Mouse (Mus musculus): ENCODE data around the gene Krt33b. TPM values are rescaled to one million over a fixed set of nuclear protein-coding genes. Genes with fewer than 3 reads are reported as not detected.
A peak's percentile ranks its signal among the peaks of the same experiment; 100 is the strongest.

Krt33b gene
- polyA plus RNA-seq, 1 experiment from 2014 or later: 0.30 TPM

- Histone ChIP-seq H3K4me3 (replicated peaks; ENCODE audit: low read length) (no peak overlapping the region), H3K27ac (ENCODE audit: low read length) (no peak overlapping the region), H3K4me2 (ENCODE audit: low read depth, low read length) (no peak overlapping the region), H3K9me3 (replicated peaks; ENCODE audit: control insufficient read depth, low read length) (no peaks in the 10 kb centered on the region), H3K36me3 (ENCODE audit: control insufficient read depth, insufficient read depth, low read length) (no peaks in the 10 kb centered on the region), H3K4me1 (ENCODE audit: control insufficient read depth, insufficient read depth, low read length) (no peaks in the 10 kb centered on the region), H3K9ac (ENCODE audit: low read length) (no peak overlapping the region), H3K27me3 (ENCODE audit: control insufficient read depth, insufficient read depth, low read length) (no peaks in the 10 kb centered on the region)
- 65% methylated on average over 6 of the region's 6 CpGs for WGBS
- no peak for ATAC-seq (ENCODE audit: insufficient read depth, low FRiP score)
Observed at GRCm38 (mm10) chr11:100046303-100046866, 16.7 kb upstream of the Krt33b start.

DNA sequence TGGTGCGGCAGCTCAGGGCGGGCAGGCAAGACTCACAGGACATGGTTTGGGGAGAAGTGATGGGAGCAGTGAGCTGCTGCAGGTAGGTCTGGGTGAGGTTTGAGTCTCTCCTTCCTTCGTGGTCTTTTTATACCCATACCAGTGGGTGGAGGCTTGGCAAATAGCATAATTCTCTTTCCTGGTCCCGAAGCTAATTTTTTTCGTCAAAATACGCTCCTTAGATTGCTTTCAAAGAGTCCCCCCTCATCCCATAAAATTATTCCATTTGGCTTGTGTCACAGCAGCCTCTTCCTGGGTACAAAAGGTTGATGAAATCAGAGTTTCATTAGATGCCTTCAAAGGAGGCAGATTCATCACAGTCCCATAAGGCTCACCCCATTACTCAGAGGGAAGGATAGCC is 11.8 kb upstream of the Krt33b start, which contains the start of gene Krt34:
Gene Krt34, minus strand, starts transcription at position 101 of the 400 bp plus-strand sequence.
- Histone ChIP-seq H3K36me3 (ENCODE audit: control insufficient read depth, insufficient read depth, low read length) (no peaks in the 10 kb centered on the region), H3K4me1 (ENCODE audit: control insufficient read depth, insufficient read depth, low read length) (no peaks in the 10 kb centered on the region), H3K9ac (ENCODE audit: low read length) (no peak within 1 kb of the TSS), H3K27ac (ENCODE audit: low read length) (no peak within 1 kb of the TSS), H3K27me3 (ENCODE audit: control insufficient read depth, insufficient read depth, low read length) (no peaks in the 10 kb centered on the region), H3K4me2 (ENCODE audit: low read depth, low read length) (no peak within 1 kb of the TSS), H3K4me3 (replicated peaks; ENCODE audit: low read length) (no peak within 1 kb of the TSS), H3K9me3 (replicated peaks; ENCODE audit: control insufficient read depth, low read length) (no peaks in the 10 kb centered on the region)
- no peak for ATAC-seq (ENCODE audit: insufficient read depth, low FRiP score)
- 88% methylated on average over 6 of the region's 6 CpGs for WGBS

DNA sequence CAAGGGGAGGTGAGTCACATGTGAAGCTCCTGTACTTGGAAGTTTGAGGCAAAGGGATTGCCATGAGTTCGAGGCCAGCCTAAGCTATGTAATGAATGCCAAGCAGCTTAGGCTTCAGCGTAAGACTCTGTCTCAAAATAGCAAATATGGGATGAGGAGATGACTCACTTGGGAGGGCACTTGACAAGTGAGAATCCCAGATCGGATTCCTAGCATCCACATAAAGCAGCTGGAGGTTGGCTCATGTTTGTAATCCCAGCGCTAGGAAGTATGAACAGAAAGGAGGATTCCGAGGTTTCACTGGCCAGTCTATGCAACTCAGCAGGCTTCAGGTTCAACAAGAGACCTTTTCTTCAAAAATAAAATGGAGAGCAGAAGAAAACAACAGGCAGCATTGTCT is 8.2 kb downstream of the Krt33b start:
- Histone ChIP-seq H3K9ac (ENCODE audit: low read length) (no peak overlapping the region), H3K36me3 (ENCODE audit: control insufficient read depth, insufficient read depth, low read length) (no peaks in the 10 kb centered on the region), H3K4me2 (ENCODE audit: low read depth, low read length) (no peak overlapping the region), H3K4me3 (replicated peaks; ENCODE audit: low read length) (no peak overlapping the region), H3K27me3 (ENCODE audit: control insufficient read depth, insufficient read depth, low read length) (no peaks in the 10 kb centered on the region), H3K27ac (ENCODE audit: low read length) (no peak overlapping the region), H3K9me3 (replicated peaks; ENCODE audit: control insufficient read depth, low read length) (no peaks in the 10 kb centered on the region), H3K4me1 (ENCODE audit: control insufficient read depth, insufficient read depth, low read length) (no peaks in the 10 kb centered on the region)
- ATAC-seq (ENCODE audit: insufficient read depth, low FRiP score): no peak
- whole genome bisulfite sequencing: 68% methylated on average over 5 of the region's 5 CpGs

DNA sequence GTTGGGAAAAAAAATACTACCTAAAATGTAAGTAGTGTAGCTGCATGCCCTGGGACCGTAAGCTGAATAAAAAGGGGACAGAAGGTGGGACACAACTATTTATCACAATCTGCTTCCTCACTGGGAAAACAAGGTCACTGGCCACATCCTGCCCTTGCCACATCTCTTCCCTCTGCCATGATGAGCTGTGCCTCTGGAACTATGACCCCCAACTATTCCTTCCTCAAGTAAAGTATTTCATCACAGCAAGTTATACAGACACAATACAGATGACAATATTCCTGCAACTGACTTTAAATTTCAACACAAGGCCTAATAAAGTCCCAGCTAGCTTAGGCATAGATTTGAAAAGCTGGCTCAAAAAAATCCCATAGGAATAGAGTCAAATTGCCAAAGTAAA is 10.2 kb downstream of the Krt33b start:
- no peaks in the 10 kb centered on the region for H3K36me3 ChIP-seq (ENCODE audit: control insufficient read depth, insufficient read depth, low read length)
- no peak overlapping the region for H3K9ac ChIP-seq (ENCODE audit: low read length)
- H3K4me2 ChIP-seq (ENCODE audit: low read depth, low read length): no peak overlapping the region
- 0 out of 2 replicates have a peak, but pooled peaks cover 2% of the 10 kb centered on the region for H3K4me1 ChIP-seq (ENCODE audit: control insufficient read depth, insufficient read depth, low read length)
- H3K27me3 ChIP-seq (ENCODE audit: control insufficient read depth, insufficient read depth, low read length): no peaks in the 10 kb centered on the region
- ATAC-seq (ENCODE audit: insufficient read depth, low FRiP score): no peak
- H3K9me3 ChIP-seq (replicated peaks; ENCODE audit: control insufficient read depth, low read length): no peaks in the 10 kb centered on the region
- no peak overlapping the region for H3K27ac ChIP-seq (ENCODE audit: low read length)
- 68% methylated on average over 1 of the region's 1 CpGs for WGBS
- no peak overlapping the region for H3K4me3 ChIP-seq (replicated peaks; ENCODE audit: low read length)

GRCm38 (mm10) chr11:100016112-100016511 is 13.6 kb downstream of the Krt33b start, which contains the start of gene Krt33a:
TSS of gene Krt33a (minus strand) at chr11:100016212.
- H3K27ac ChIP-seq (ENCODE audit: low read length): no peak within 1 kb of the TSS
- no peak within 1 kb of the TSS for H3K4me2 ChIP-seq (ENCODE audit: low read depth, low read length)
- no peaks in the 10 kb centered on the region for H3K9me3 ChIP-seq (replicated peaks; ENCODE audit: control insufficient read depth, low read length)
- 0 out of 2 replicates have a peak, but pooled peaks cover 3% of the 10 kb centered on the region for H3K4me1 ChIP-seq (ENCODE audit: control insufficient read depth, insufficient read depth, low read length)
- H3K36me3 ChIP-seq (ENCODE audit: control insufficient read depth, insufficient read depth, low read length): no peaks in the 10 kb centered on the region
- H3K9ac ChIP-seq (ENCODE audit: low read length): no peak within 1 kb of the TSS
- no peak within 1 kb of the TSS for H3K4me3 ChIP-seq (replicated peaks; ENCODE audit: low read length)
- 65% methylated on average over 4 of the region's 4 CpGs for WGBS
- ATAC-seq (ENCODE audit: insufficient read depth, low FRiP score): no peak
- no peaks in the 10 kb centered on the region for H3K27me3 ChIP-seq (ENCODE audit: control insufficient read depth, insufficient read depth, low read length)

DNA sequence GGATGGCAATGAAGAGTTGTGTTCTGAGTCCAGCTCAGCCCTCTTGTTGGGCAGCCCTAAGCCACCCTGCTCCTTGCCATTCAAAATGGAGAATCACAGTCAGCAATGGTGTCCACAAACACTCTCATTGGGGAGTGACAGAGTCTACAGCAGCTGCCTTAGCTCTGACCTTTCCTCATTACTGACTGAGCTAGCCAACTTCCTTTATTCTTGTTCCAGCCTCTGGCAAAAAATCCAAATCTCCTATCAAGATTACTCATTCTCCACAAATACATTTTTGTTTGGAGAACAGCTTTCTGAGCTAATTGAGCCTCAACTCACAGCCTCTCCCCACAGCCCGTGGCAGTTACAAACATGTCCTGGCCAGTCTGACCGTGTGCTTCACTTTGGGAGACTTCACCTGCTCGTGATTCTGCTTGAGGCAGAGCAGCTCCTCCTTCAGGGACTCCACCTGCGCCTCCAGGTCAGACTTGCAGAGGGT is 15.9 kb downstream of the Krt33b start:
- Histone ChIP-seq H3K27me3 (ENCODE audit: control insufficient read depth, insufficient read depth, low read length) (no peaks in the 10 kb centered on the region), H3K4me3 (replicated peaks; ENCODE audit: low read length) (no peak overlapping the region), H3K27ac (ENCODE audit: low read length) (peak overlapping the region; percentile 63), H3K9me3 (replicated peaks; ENCODE audit: control insufficient read depth, low read length) (no peaks in the 10 kb centered on the region), H3K4me1 (ENCODE audit: control insufficient read depth, insufficient read depth, low read length) (0 out of 2 replicates have a peak, but pooled peaks cover 3% of the 10 kb centered on the region), H3K36me3 (ENCODE audit: control insufficient read depth, insufficient read depth, low read length) (no peaks in the 10 kb centered on the region), H3K4me2 (ENCODE audit: low read depth, low read length) (no peak overlapping the region), H3K9ac (ENCODE audit: low read length) (no peak overlapping the region)
- ATAC-seq (ENCODE audit: insufficient read depth, low FRiP score): peak; percentile 72
- 49% methylated on average over 4 of the region's 4 CpGs for WGBS

DNA sequence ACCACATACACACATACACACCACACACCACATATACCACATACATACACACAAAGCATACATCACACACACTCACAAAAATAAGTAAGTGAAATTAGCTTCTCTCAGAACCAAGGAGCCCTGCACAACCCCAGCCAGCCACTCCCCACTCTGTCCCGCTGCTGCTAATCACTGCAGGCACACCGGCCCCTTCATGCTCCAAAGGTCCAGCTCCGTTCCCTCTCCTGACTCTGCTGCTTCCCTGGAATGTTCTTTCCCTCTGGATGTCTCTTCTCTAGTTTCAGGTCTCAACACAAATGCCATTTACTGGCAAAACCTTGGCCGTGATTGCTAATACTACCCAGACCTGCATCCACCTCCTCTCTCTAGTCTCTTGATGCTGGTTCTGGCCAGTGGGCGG is 19.0 kb downstream of the Krt33b start:
- Histone ChIP-seq H3K9me3 (replicated peaks; ENCODE audit: control insufficient read depth, low read length) (no peaks in the 10 kb centered on the region), H3K4me3 (replicated peaks; ENCODE audit: low read length) (no peak overlapping the region), H3K4me1 (ENCODE audit: control insufficient read depth, insufficient read depth, low read length) (0 out of 2 replicates have a peak, but pooled peaks cover 3% of the 10 kb centered on the region), H3K4me2 (ENCODE audit: low read depth, low read length) (no peak overlapping the region), H3K27ac (ENCODE audit: low read length) (no peak overlapping the region), H3K9ac (ENCODE audit: low read length) (no peak overlapping the region), H3K36me3 (ENCODE audit: control insufficient read depth, insufficient read depth, low read length) (no peaks in the 10 kb centered on the region), H3K27me3 (ENCODE audit: control insufficient read depth, insufficient read depth, low read length) (no peaks in the 10 kb centered on the region)
- ATAC-seq (ENCODE audit: insufficient read depth, low FRiP score): no peak
- WGBS: 76% methylated on average over 5 of the region's 5 CpGs

DNA sequence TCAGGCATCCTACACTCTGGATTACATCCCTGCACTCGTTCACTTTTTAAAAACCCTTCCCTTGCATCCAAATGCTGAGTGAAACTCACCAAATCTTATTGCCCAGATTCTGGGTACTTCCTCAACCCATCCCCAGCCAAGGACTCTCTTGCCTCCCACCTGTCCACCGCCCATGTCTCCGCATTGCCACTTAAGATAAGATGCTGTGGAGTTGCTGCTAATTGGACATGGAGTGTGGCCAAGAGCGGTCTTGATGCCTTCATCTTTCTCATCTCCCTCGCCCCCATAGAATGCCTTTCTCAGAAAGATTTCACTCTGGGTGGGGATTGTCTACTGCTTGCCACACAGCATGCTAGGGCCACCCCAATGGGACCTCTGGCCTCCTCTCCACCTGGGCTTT is 21.3 kb downstream of the Krt33b start:
- Histone ChIP-seq H3K9me3 (replicated peaks; ENCODE audit: control insufficient read depth, low read length) (no peaks in the 10 kb centered on the region), H3K27ac (ENCODE audit: low read length) (no peak overlapping the region), H3K27me3 (ENCODE audit: control insufficient read depth, insufficient read depth, low read length) (no peaks in the 10 kb centered on the region), H3K4me2 (ENCODE audit: low read depth, low read length) (no peak overlapping the region), H3K4me1 (ENCODE audit: control insufficient read depth, insufficient read depth, low read length) (no peaks in the 10 kb centered on the region), H3K4me3 (replicated peaks; ENCODE audit: low read length) (no peak overlapping the region), H3K9ac (ENCODE audit: low read length) (no peak overlapping the region), H3K36me3 (ENCODE audit: control insufficient read depth, insufficient read depth, low read length) (no peaks in the 10 kb centered on the region)
- no peak for ATAC-seq (ENCODE audit: insufficient read depth, low FRiP score)
- whole genome bisulfite sequencing: 83% methylated on average over 5 of the region's 5 CpGs

DNA sequence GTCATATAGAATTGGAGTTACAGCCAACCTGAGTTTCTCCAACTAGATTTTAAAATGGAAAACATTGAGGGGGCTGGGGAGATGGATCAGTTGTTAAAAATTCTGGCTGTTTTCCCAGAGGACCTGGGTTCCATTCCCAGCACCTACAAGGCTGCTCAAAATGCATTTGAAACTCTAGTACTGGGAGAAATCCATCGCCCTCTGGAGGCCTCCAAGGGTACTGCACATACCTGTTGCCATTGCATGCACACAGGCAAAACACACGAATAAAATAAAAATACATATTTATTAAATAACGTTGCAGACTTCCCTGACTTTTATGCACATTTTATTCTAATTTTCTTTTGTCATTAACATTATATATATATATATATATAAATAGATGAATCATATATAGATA is 23.0 kb downstream of the Krt33b start:
- H3K4me3 ChIP-seq (replicated peaks; ENCODE audit: low read length): no peak overlapping the region

More for the DNA sequence above, 23.0 kb downstream of the Krt33b start:
- Histone ChIP-seq H3K9me3 (replicated peaks; ENCODE audit: control insufficient read depth, low read length) (no peaks in the 10 kb centered on the region), H3K4me2 (ENCODE audit: low read depth, low read length) (no peak overlapping the region), H3K27me3 (ENCODE audit: control insufficient read depth, insufficient read depth, low read length) (no peaks in the 10 kb centered on the region), H3K9ac (ENCODE audit: low read length) (no peak overlapping the region), H3K4me1 (ENCODE audit: control insufficient read depth, insufficient read depth, low read length) (no peaks in the 10 kb centered on the region), H3K36me3 (ENCODE audit: control insufficient read depth, insufficient read depth, low read length) (no peaks in the 10 kb centered on the region), H3K27ac (ENCODE audit: low read length) (peak overlapping the region; percentile 71)
- ATAC-seq (ENCODE audit: insufficient read depth, low FRiP score): no peak
- 59% methylated on average over 3 of the region's 3 CpGs for WGBS
